Mouse (Mus musculus) hindbrain, embryonic 11.5 days (tissue): ENCODE data around the gene Zfp740. TPM values are rescaled to one million over a fixed set of nuclear protein-coding genes. Genes with fewer than 3 reads are reported as not detected.

Experiments used
- ATAC-seq: fragments of 200-750 bp; cut with Nextera tagmentation; 2 replicates; pipeline ENCODE4 v1.8.0; 2017; ENCODE audit warnings: mild to moderate bottlenecking, moderate TSS enrichment, moderate library complexity; ENCODE audit not compliant: low FRiP score
- DNase-seq: peaks from one replicate; pipeline ENCODE4 v3.0.0-alpha.2; 2015; ENCODE audit warnings: low spot score
- H3K27ac ChIP-seq: fragments of 300-500 bp; sonication (generic); 2 replicates; pipeline ENCODE4 v1.5.1; 2014; ENCODE audit warnings: mild to moderate bottlenecking, low read depth, low read length
- H3K27me3 ChIP-seq: fragments of 300-500 bp; sonication (generic); 2 replicates; pipeline ENCODE4 v1.6.1; 2014; ENCODE audit warnings: mild to moderate bottlenecking, low read length, moderate library complexity, mixed read lengths; ENCODE audit not compliant: control insufficient read depth, insufficient read depth
- H3K36me3 ChIP-seq: fragments of 300-500 bp; sonication (generic); 2 replicates; pipeline ENCODE4 v1.6.1; 2014; ENCODE audit warnings: mild to moderate bottlenecking, low read length, moderate library complexity, mixed read lengths; ENCODE audit not compliant: control insufficient read depth, insufficient read depth
- H3K4me1 ChIP-seq: fragments of 300-500 bp; sonication (generic); replicated peaks from 2 replicates; pipeline ENCODE4 v1.6.1; 2014; ENCODE audit warnings: low read length, mixed read lengths; ENCODE audit not compliant: control insufficient read depth, insufficient read depth
- H3K4me2 ChIP-seq: fragments of 300-500 bp; sonication (generic); replicated peaks from 2 replicates; pipeline ENCODE4 v1.6.1; 2014; ENCODE audit warnings: mild to moderate bottlenecking, low read depth, low read length
- H3K4me3 ChIP-seq: fragments of 300-500 bp; sonication (generic); 2 replicates; pipeline ENCODE4 v1.5.1; 2014; ENCODE audit warnings: low read depth, low read length
- H3K9ac ChIP-seq: fragments of 300-500 bp; sonication (generic); 2 replicates; pipeline ENCODE4 v1.6.1; 2014; ENCODE audit warnings: low read depth, low read length
- H3K9me3 ChIP-seq: fragments of 300-500 bp; sonication (generic); 2 replicates; pipeline ENCODE4 v1.6.1; 2016; ENCODE audit warnings: low read length; ENCODE audit not compliant: control insufficient read depth
- WGBS: fragments of 180-500 bp; shearing (Covaris S2); extraction: QIAGEN DNeasy Blood & Tissue Kit; methylation state at CpG from one replicate; pipeline ENCODE4 v1.1.7; 2014; 5-methylcytosine and 5-hydroxymethylcytosine counted together
- polyA plus RNA-seq: library from polyadenylated mRNA; unstranded; fragments of >200 nt; fragmentation: Nextera tagmentation; extraction: Ambion mirVana; gene quantifications from 2 replicates; pipeline ENCODE4 v1.2.1, GENCODE M21; 2014

Gene Zfp740
- polyA plus RNA-seq, 1 experiment from 2014 or later: 49.7 TPM

DNA sequence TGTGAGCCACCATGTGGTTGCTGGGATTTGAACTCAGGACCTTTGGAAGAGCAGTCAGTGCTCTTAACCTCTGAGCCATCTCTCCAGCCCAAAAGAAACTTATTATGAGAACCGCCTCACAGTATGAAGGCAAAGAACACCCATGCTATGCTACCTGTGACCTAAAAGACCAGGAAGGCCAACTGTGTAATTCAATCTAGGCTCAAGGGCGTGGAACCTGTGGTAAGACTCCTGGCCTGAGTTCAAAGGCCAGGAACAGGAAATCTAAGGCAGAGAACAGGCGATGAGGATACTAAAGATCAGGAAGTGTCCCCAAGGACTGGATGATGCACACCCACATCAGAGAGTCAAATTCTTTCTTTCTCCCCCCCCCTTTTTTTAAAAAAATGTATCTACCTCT is 29.5 kb upstream of the Zfp740 start:
- H3K27ac ChIP-seq: no peak overlapping the region
- ATAC-seq (no peak), DNase-seq (no peak)
- H3K4me1 ChIP-seq: no peaks in the 10 kb centered on the region
- H3K36me3 ChIP-seq: no peaks in the 10 kb centered on the region
- no peaks in the 10 kb centered on the region for H3K9me3 ChIP-seq
- no peak overlapping the region for H3K4me2 ChIP-seq
- H3K27me3 ChIP-seq: no peaks in the 10 kb centered on the region
- 94% methylated on average over 3 of the region's 3 CpGs for WGBS
- H3K4me3 ChIP-seq: no peak overlapping the region
- H3K9ac ChIP-seq: no peak overlapping the region

DNA sequence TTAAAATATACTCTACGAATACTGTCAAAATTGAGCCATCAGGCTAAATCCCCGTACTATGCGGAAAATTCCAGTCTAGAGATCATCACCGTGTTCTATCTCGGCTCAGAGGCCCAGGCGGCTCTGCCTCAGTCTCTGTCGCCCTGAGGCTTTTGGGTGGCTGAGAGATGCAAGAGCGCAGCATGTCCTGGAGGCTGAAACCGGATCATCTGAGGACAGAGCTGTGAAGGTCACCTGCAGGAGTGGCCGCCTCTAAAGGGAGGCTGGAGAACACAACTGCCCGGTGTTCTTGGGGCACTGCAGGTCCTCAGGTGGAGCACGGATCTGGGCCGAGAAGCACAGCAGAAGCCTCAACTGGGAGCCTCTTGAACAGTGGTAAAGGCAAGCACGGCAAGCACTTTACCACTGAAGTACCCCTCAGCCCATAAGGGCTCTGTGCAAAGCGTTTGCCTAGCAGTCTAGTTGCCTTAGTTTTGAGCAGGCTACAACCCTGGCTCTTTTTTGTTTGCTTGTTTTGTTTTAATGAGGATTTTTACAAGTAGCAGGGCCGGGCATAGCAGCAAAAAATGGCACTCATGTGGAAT is 27.2 kb upstream of the Zfp740 start:
- no peaks in the 10 kb centered on the region for H3K27me3 ChIP-seq
- ATAC-seq: no peak
- WGBS: 91% methylated on average over 16 of the region's 16 CpGs

DNA sequence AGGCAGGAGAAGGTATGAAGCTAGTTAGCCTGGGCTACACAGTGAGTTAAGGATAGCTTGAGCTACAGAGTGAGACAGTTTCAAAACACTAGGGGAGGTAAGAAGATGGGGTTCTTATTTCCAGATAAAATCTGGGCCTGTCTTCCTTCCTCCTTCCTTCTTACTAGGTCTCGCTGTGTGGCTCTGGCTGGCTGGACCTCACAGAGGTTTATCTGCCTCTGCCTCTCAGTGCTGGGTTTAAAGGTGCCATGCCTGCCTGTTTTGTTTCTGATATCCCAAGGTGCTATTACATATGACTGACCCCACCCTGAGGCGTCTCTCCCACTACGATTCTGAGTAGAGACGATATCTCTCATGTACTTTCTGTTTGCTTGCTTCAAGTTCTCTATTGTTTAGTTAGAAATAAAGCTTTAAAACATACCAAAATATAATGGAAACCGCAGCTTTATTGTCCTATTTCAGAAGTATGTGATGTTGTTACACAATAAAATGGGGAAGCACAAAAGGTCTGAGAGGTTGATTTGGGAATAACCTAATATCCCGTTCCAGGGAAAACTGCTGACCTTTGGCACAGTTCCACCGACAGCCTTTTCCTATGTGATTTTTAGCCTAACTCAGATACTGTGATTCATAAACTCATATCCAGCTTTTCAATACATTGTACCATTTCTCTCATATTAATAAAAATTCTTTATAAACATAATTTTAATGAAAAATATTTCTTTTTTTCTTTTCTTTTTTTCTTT is 26.3 kb upstream of the Zfp740 start:
- Histone ChIP-seq H3K27ac (no peak overlapping the region), H3K36me3 (no peaks in the 10 kb centered on the region), H3K9ac (no peak overlapping the region), H3K4me3 (no peak overlapping the region), H3K27me3 (no peaks in the 10 kb centered on the region), H3K9me3 (no peaks in the 10 kb centered on the region), H3K4me2 (no peak overlapping the region), H3K4me1 (no peaks in the 10 kb centered on the region)
- WGBS: 93% methylated on average over 7 of the region's 7 CpGs
- ATAC-seq: no peak
- no peak for DNase-seq

More for the DNA sequence above, 27.2 kb upstream of the Zfp740 start:
- Histone ChIP-seq H3K4me1 (no peaks in the 10 kb centered on the region), H3K27ac (no peak overlapping the region), H3K4me3 (no peak overlapping the region), H3K9ac (no peak overlapping the region), H3K36me3 (no peaks in the 10 kb centered on the region), H3K9me3 (no peaks in the 10 kb centered on the region), H3K4me2 (no peak overlapping the region)
- no peak for DNase-seq

DNA sequence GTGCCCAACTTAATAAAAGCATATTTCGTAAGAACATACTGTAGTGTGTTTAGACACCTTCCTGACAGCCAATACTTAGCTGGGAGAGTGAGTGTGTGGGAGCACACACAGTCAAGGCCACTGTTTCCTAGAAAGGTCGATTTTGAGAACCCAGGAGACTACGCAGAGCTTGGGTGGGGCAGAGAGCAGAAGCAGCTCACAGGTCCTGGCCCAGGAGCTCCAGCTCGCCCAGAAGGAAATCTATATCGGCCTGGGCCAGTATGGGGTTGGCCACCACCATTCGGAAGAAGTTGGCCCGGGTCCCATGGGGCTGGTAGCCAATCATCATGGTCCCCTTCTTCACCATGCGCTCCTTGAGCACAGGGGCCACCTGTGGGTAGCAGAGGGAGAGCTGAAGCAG is 25.6 kb upstream of the Zfp740 start:
- 87% methylated on average over 8 of the region's 8 CpGs for WGBS
- no peak for ATAC-seq

DNA sequence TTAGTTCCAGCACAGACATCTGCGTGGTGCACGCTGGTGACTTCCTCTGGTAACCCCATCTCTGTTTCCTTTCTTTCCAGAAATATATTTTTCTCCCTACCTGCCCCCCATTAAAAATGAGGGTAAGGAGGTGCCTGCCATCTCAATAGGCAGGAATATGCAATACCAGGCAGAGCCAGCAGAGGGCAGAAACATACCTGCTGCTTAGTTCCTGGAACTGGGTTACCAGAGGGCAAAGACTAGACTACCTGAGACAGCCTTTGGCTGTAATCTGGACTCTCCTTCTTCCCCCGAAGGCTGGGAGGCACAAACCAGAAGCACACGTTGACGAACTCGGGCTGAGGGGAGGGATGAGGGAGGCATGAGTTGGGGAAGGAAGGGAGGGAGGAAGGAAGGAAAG is 24.8 kb upstream of the Zfp740 start:
- ATAC-seq (no peak), DNase-seq (peak; percentile 78)
- no peak overlapping the region for H3K4me3 ChIP-seq
- H3K27ac ChIP-seq: no peak overlapping the region
- 17% methylated on average over 6 of the region's 6 CpGs for WGBS
- no peak overlapping the region for H3K9ac ChIP-seq
- H3K4me1 ChIP-seq: no peaks in the 10 kb centered on the region
- no peak overlapping the region for H3K4me2 ChIP-seq
- H3K36me3 ChIP-seq: no peaks in the 10 kb centered on the region
- no peaks in the 10 kb centered on the region for H3K27me3 ChIP-seq
- H3K9me3 ChIP-seq: no peaks in the 10 kb centered on the region

More for the DNA sequence above, 25.6 kb upstream of the Zfp740 start:
- H3K36me3 ChIP-seq: no peaks in the 10 kb centered on the region
- H3K9ac ChIP-seq: no peak overlapping the region
- no peaks in the 10 kb centered on the region for H3K27me3 ChIP-seq
- H3K4me3 ChIP-seq: no peak overlapping the region
- H3K9me3 ChIP-seq: no peaks in the 10 kb centered on the region
- no peak for DNase-seq
- H3K4me1 ChIP-seq: no peaks in the 10 kb centered on the region
- no peak overlapping the region for H3K4me2 ChIP-seq
- no peak overlapping the region for H3K27ac ChIP-seq

DNA sequence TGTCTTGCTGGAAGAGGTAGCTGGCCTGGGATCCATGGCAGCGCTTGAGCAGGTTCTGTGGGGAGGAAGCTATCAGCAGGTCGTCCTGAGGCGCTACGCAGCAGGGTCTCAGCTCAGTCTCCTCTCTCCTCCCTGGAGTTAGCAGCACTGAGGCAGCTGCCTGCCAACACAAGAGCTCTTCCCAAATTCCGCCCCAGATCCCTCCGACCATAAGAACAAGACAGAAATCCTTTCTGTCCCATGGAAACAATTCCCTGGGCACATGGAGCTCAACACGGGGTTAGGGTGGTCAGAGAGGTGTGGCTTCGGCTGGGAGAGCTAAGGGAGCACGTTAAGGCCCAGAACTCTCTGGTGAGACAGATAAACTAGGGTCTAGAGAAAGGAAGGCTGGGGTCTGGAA is 23.9 kb upstream of the Zfp740 start:
- ATAC-seq: no peak
- no peak overlapping the region for H3K4me3 ChIP-seq
- H3K27me3 ChIP-seq: no peaks in the 10 kb centered on the region
- H3K9ac ChIP-seq: no peak overlapping the region
- H3K4me1 ChIP-seq: no peaks in the 10 kb centered on the region
- no peak overlapping the region for H3K27ac ChIP-seq
- no peak overlapping the region for H3K4me2 ChIP-seq
- no peaks in the 10 kb centered on the region for H3K9me3 ChIP-seq
- 83% methylated on average over 9 of the region's 9 CpGs for WGBS
- DNase-seq: no peak
- no peaks in the 10 kb centered on the region for H3K36me3 ChIP-seq

DNA sequence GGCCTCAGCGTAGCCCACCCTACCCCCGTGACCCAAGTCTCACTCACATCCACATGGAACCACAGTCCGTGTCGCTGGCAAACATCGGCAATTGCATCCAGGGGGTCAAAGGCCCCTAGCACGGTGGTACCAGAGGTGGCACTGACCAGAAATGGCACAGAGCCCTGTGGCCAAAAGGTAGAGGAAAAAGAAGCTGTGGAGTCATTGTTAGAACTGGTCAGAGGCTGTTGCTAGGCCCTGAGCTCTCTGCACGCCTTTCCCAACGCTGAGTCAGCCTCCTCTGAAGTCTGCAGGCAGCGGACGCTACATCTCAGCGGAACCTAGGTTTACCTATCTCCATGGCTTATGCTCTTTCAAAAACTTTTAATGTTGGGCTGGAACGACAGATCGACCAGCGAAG is 23.1 kb upstream of the Zfp740 start:
- Histone ChIP-seq H3K4me2 (no peak overlapping the region), H3K4me1 (no peaks in the 10 kb centered on the region), H3K36me3 (no peaks in the 10 kb centered on the region), H3K27me3 (no peaks in the 10 kb centered on the region), H3K27ac (no peak overlapping the region), H3K9me3 (no peaks in the 10 kb centered on the region), H3K9ac (no peak overlapping the region), H3K4me3 (no peak overlapping the region)
- no peak for DNase-seq
- no peak for ATAC-seq
- WGBS: 89% methylated on average over 14 of the region's 14 CpGs

DNA sequence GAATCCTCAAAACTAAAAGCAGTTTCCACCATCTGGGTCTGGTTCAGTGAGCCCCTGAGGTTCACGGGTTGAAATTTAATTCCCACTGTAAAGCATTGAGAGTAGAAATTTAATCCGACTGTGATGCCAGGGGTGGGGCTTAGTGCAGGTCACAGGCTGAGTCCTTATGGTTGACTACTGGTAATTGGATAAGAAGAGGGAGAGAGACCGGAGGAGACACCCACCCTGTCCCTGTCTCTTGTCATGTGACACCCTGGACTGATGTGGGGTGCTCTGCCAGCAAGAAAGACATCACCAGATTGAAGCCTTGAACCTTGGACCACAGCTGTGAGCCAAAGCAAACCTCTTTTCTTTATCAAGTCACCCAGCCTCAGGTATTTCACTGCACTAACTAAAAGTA is 20.0 kb upstream of the Zfp740 start:
- DNase-seq (no peak), ATAC-seq (no peak)
- 85% methylated on average over 3 of the region's 3 CpGs for WGBS

DNA sequence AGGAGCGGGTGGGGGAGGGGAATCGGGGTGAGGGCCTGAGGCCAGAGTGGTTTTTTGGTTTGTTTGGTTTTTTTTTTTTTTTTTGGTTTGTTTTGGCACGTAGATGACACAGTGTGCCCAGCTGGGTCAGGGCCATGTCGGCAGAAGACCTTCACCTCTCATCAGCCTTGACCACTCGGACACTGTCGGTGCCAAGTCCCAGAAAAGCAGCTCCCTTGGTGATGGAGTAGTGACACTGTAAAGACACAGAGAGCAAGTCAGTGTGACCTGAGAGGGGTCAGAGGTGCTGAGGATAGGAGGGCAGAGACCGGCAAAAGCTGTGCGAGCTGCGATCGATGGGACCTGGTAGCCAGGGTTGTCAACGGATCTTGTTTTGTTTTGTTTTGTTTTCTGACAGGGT is 16.8 kb upstream of the Zfp740 start:
- Histone ChIP-seq H3K9ac (no peak overlapping the region), H3K27me3 (no peaks in the 10 kb centered on the region), H3K4me2 (no peak overlapping the region), H3K4me1 (no peaks in the 10 kb centered on the region), H3K27ac (no peak overlapping the region), H3K36me3 (no peaks in the 10 kb centered on the region), H3K4me3 (no peak overlapping the region), H3K9me3 (no peaks in the 10 kb centered on the region)
- no peak for DNase-seq
- WGBS: 84% methylated on average over 10 of the region's 11 CpGs
- no peak for ATAC-seq

More for the DNA sequence above, 20.0 kb upstream of the Zfp740 start:
- H3K9ac ChIP-seq: no peak overlapping the region
- H3K4me2 ChIP-seq: no peak overlapping the region
- H3K4me3 ChIP-seq: no peak overlapping the region
- no peaks in the 10 kb centered on the region for H3K4me1 ChIP-seq
- no peaks in the 10 kb centered on the region for H3K27me3 ChIP-seq
- no peaks in the 10 kb centered on the region for H3K9me3 ChIP-seq
- no peak overlapping the region for H3K27ac ChIP-seq
- H3K36me3 ChIP-seq: no peaks in the 10 kb centered on the region
